Mouse (Mus musculus): Measurements from ENCODE around the gene Proz. TPM values are rescaled to one million over a fixed set of nuclear protein-coding genes. Genes with fewer than 3 reads are reported as not detected.

Proz gene
- polyA plus RNA-seq, 1 experiment from 2014 or later = 15.9 TPM

- H3K27ac ChIP-seq (ENCODE audit: low read depth, low read length) = no peak overlapping the region
- ATAC-seq = no peak
- no peaks in the 10 kb centered on the region for H3K4me1 ChIP-seq (replicated peaks; ENCODE audit: control insufficient read depth, insufficient read depth, low read length)
- H3K9ac ChIP-seq (ENCODE audit: low read depth, low read length) = no peak overlapping the region
- peaks cover 19% of the 10 kb centered on the region; the same call in 1 of the 2 replicates for H3K36me3 ChIP-seq (ENCODE audit: control insufficient read depth, insufficient read depth)
- WGBS = 32% methylated on average over 1 of the region's 1 CpGs
- no peak overlapping the region for H3K4me3 ChIP-seq (ENCODE audit: low read depth, low read length)
- no peaks in the 10 kb centered on the region for H3K27me3 ChIP-seq (replicated peaks; ENCODE audit: control insufficient read depth, insufficient read depth, low read length)
- H3K9me3 ChIP-seq (ENCODE audit: control insufficient read depth) = no peaks in the 10 kb centered on the region
- TF ChIP-seq CTCF (IDR thresholded peaks at IDR 0.05; ENCODE audit: low read depth) = no peak
- H3K4me2 ChIP-seq (replicated peaks; ENCODE audit: low read depth) = no peak overlapping the region
Observed at GRCm38 (mm10) chr8:13109416-13109960, 48.8 kb downstream of the Proz start.

GRCm38 (mm10) chr8:13111917-13112316 lies 51.2 kb downstream of the Proz start:
- 82% methylated on average over 11 of the region's 11 CpGs for WGBS
- H3K9ac ChIP-seq (ENCODE audit: low read depth, low read length) = no peak overlapping the region
- H3K36me3 ChIP-seq (ENCODE audit: control insufficient read depth, insufficient read depth) = peaks cover 25% of the 10 kb centered on the region

GRCm38 (mm10) chr8:13113232-13113631 lies 52.5 kb downstream of the Proz start:
- no peak for TF ChIP-seq CTCF (IDR thresholded peaks at IDR 0.05; ENCODE audit: low read depth)
- 94% methylated on average over 4 of the region's 4 CpGs for WGBS
- no peak overlapping the region for H3K4me3 ChIP-seq (ENCODE audit: low read depth, low read length)

More at GRCm38 (mm10) chr8:13111917-13112316, 51.2 kb downstream of the Proz start:
- Histone ChIP-seq H3K4me3 (ENCODE audit: low read depth, low read length) (no peak overlapping the region), H3K4me2 (replicated peaks; ENCODE audit: low read depth) (no peak overlapping the region), H3K27me3 (replicated peaks; ENCODE audit: control insufficient read depth, insufficient read depth, low read length) (no peaks in the 10 kb centered on the region), H3K9me3 (ENCODE audit: control insufficient read depth) (no peaks in the 10 kb centered on the region), H3K27ac (ENCODE audit: low read depth, low read length) (no peak overlapping the region), H3K4me1 (replicated peaks; ENCODE audit: control insufficient read depth, insufficient read depth, low read length) (no peaks in the 10 kb centered on the region)
- TF ChIP-seq CTCF (IDR thresholded peaks at IDR 0.05; ENCODE audit: low read depth) = no peak
- no peak for ATAC-seq

GRCm38 (mm10) chr8:13117096-13117495 lies 56.4 kb downstream of the Proz start:
- Histone ChIP-seq H3K27me3 (replicated peaks; ENCODE audit: control insufficient read depth, insufficient read depth, low read length) (no peaks in the 10 kb centered on the region), H3K4me2 (replicated peaks; ENCODE audit: low read depth) (no peak overlapping the region), H3K9me3 (ENCODE audit: control insufficient read depth) (no peaks in the 10 kb centered on the region), H3K4me3 (ENCODE audit: low read depth, low read length) (no peak overlapping the region), H3K9ac (ENCODE audit: low read depth, low read length) (no peak overlapping the region), H3K27ac (ENCODE audit: low read depth, low read length) (no peak overlapping the region), H3K4me1 (replicated peaks; ENCODE audit: control insufficient read depth, insufficient read depth, low read length) (no peaks in the 10 kb centered on the region), H3K36me3 (ENCODE audit: control insufficient read depth, insufficient read depth) (peaks cover 52% of the 10 kb centered on the region)
- 94% methylated on average over 2 of the region's 2 CpGs for WGBS
- no peak for TF ChIP-seq CTCF (IDR thresholded peaks at IDR 0.05; ENCODE audit: low read depth)
- ATAC-seq = no peak

More at GRCm38 (mm10) chr8:13113232-13113631, 52.5 kb downstream of the Proz start:
- Histone ChIP-seq H3K27me3 (replicated peaks; ENCODE audit: control insufficient read depth, insufficient read depth, low read length) (no peaks in the 10 kb centered on the region), H3K9ac (ENCODE audit: low read depth, low read length) (no peak overlapping the region), H3K4me2 (replicated peaks; ENCODE audit: low read depth) (no peak overlapping the region), H3K4me1 (replicated peaks; ENCODE audit: control insufficient read depth, insufficient read depth, low read length) (no peaks in the 10 kb centered on the region), H3K27ac (ENCODE audit: low read depth, low read length) (no peak overlapping the region), H3K36me3 (ENCODE audit: control insufficient read depth, insufficient read depth) (peaks cover 34% of the 10 kb centered on the region), H3K9me3 (ENCODE audit: control insufficient read depth) (no peaks in the 10 kb centered on the region)
- ATAC-seq = no peak

- 81% methylated on average over 3 of the region's 3 CpGs for WGBS
- Histone ChIP-seq H3K4me2 (replicated peaks; ENCODE audit: low read depth) (no peak overlapping the region), H3K27ac (ENCODE audit: low read depth, low read length) (no peak overlapping the region), H3K27me3 (replicated peaks; ENCODE audit: control insufficient read depth, insufficient read depth, low read length) (no peaks in the 10 kb centered on the region), H3K4me1 (replicated peaks; ENCODE audit: control insufficient read depth, insufficient read depth, low read length) (no peaks in the 10 kb centered on the region), H3K9me3 (ENCODE audit: control insufficient read depth) (no peaks in the 10 kb centered on the region), H3K9ac (ENCODE audit: low read depth, low read length) (no peak overlapping the region), H3K36me3 (ENCODE audit: control insufficient read depth, insufficient read depth) (peaks cover 50% of the 10 kb centered on the region), H3K4me3 (ENCODE audit: low read depth, low read length) (no peak overlapping the region)
- ATAC-seq = no peak
- no peak for TF ChIP-seq CTCF (IDR thresholded peaks at IDR 0.05; ENCODE audit: low read depth)
Observed at GRCm38 (mm10) chr8:13118516-13118915, 57.8 kb downstream of the Proz start.

GRCm38 (mm10) chr8:13120882-13121665 lies 60.4 kb downstream of the Proz start:
- no peak for TF ChIP-seq CTCF (IDR thresholded peaks at IDR 0.05; ENCODE audit: low read depth)
- Histone ChIP-seq H3K4me3 (ENCODE audit: low read depth, low read length) (no peak overlapping the region), H3K36me3 (ENCODE audit: control insufficient read depth, insufficient read depth) (peaks cover 63% of the 10 kb centered on the region), H3K4me1 (replicated peaks; ENCODE audit: control insufficient read depth, insufficient read depth, low read length) (no peaks in the 10 kb centered on the region), H3K9ac (ENCODE audit: low read depth, low read length) (no peak overlapping the region), H3K27ac (ENCODE audit: low read depth, low read length) (no peak overlapping the region), H3K4me2 (replicated peaks; ENCODE audit: low read depth) (no peak overlapping the region), H3K27me3 (replicated peaks; ENCODE audit: control insufficient read depth, insufficient read depth, low read length) (no peaks in the 10 kb centered on the region), H3K9me3 (ENCODE audit: control insufficient read depth) (no peaks in the 10 kb centered on the region)
- 84% methylated on average over 7 of the region's 7 CpGs for WGBS
- ATAC-seq = no peak
